Mouse (Mus musculus) testis, adult 2 months (tissue): ENCODE data around the gene Gm20683. TPM values are rescaled to one million over a fixed set of nuclear protein-coding genes. Genes with fewer than 3 reads are reported as not detected.

Experiments used
- H3K27ac ChIP-seq: fragments of 200-500 bp; 2 replicates; pipeline ENCODE4 v1.5.1; 2012; ENCODE audit warnings: low read depth, low read length; ENCODE audit not compliant: control insufficient read depth, insufficient read depth
- H3K27me3 ChIP-seq: fragments of 200-500 bp; 2 replicates; pipeline ENCODE4 v1.6.1; 2012; ENCODE audit warnings: mild to moderate bottlenecking, low read length, moderate library complexity; ENCODE audit not compliant: control insufficient read depth, insufficient read depth
- H3K36me3 ChIP-seq: fragments of 200-500 bp; 2 replicates; pipeline ENCODE4 v1.6.1; 2012; ENCODE audit warnings: mild to moderate bottlenecking, low read length; ENCODE audit not compliant: control insufficient read depth, insufficient read depth
- H3K4me1 ChIP-seq: fragments of 200-500 bp; 2 replicates; pipeline ENCODE4 v1.6.1; 2012; ENCODE audit warnings: low read length; ENCODE audit not compliant: control insufficient read depth, insufficient read depth
- H3K4me3 ChIP-seq: fragments of 200-500 bp; 2 replicates; pipeline ENCODE4 v1.5.1; 2012; ENCODE audit warnings: low read depth, mild to moderate bottlenecking, low read length, moderate library complexity, mixed read lengths; ENCODE audit not compliant: control insufficient read depth
- CTCF ChIP-seq: fragments of 200-500 bp; IDR thresholded peaks from 2 replicates; pipeline ENCODE4 v1.5.1; 2012; ENCODE audit warnings: low read depth, mild to moderate bottlenecking, inconsistent platforms, low read length, moderate library complexity; ENCODE audit not compliant: control insufficient read depth, insufficient read depth, insufficient replicate concordance
- POLR2A ChIP-seq: fragments of 200-500 bp; IDR thresholded peaks from 2 replicates; pipeline ENCODE4 v1.6.1; 2012; ENCODE audit warnings: low read depth, mild to moderate bottlenecking, inconsistent platforms, low read length, moderate library complexity; ENCODE audit not compliant: control insufficient read depth
- polyA plus RNA-seq: library from polyadenylated mRNA; depleted of rRNA; stranded (reverse); fragments of >200 nt; gene quantifications from 2 replicates; pipeline ENCODE4 v1.2.3, GENCODE M21; 2012

The Gm20683 gene
- polyA plus RNA-seq, 1 experiment: 9.0 TPM

DNA sequence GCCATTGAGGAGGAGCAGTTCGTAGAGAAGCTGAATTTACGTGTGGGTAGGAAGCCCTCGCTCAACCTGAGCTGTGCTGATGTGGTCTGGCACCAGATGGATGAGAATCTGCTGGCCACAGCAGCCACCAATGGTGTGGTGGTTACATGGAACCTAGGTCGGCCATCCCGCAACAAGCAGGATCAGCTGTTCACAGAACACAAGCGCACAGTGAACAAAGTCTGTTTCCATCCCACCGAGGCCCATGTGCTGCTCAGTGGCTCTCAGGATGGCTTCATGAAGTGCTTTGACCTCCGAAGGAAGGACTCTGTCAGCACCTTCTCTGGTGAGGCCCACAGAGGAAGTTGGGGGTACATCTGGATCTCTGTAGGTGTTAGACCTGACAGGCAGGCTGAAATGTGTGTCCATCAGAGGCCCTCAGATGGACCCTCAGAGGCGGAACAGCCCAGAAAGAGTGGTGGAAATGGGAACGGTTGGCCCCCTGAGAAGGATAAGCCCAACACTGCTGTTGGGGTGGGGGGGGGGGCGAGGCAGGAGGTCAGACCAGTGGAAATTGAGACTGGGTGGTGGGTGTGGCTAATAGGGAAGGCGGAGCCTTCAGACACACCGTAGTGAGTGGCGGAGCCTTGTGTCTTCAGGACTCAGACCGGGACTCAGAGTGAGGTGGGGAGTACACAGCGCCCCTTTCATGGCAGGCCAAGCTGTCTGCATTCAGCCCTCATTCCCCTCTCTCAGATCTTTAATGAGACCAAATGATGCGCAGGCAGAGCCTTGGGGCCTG, 17.0 kb downstream of the Gm20683 start:
- TF ChIP-seq CTCF: no peak
- TF ChIP-seq POLR2A: no peak
- H3K4me3 ChIP-seq: peak overlapping the region; percentile 87
- no peak overlapping the region for H3K27ac ChIP-seq
- no peaks in the 10 kb centered on the region for H3K27me3 ChIP-seq
- H3K36me3 ChIP-seq: no peaks in the 10 kb centered on the region; the same call in 1 of the 2 replicates
- H3K4me1 ChIP-seq: peaks cover 28% of the 10 kb centered on the region

DNA sequence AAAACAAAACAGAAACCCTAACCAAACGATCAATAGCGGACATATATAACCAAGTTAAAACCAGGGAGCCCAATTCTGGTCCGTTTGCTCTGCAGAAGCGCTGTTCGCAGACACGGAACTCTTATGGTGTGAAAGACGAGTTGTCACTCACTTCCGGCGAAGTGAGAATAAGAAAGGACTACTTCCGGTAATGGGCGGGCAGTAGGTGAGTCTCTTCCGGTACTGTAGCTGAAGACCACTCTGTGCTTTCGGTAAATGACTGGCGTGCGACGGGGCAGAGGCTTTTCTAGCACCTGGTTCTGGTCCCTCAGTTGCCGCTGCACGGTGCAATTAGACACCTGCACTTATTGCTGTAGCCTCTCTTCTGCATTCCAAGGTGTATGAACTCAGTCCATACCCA, 18.1 kb downstream of the Gm20683 start, which contains the start of gene Wdr24:
TSS of gene Wdr24 (plus strand) at position 176 of the 400 bp plus-strand sequence.
- Histone ChIP-seq H3K27me3 (no peaks in the 10 kb centered on the region), H3K36me3 (no peaks in the 10 kb centered on the region; the same call in 1 of the 2 replicates), H3K4me1 (peaks cover 26% of the 10 kb centered on the region), H3K4me3 (peak within 1 kb of the TSS; percentile 87), H3K27ac (peak within 1 kb of the TSS; percentile 37)
- TF ChIP-seq POLR2A (peak; percentile 59), CTCF (no peak)

DNA sequence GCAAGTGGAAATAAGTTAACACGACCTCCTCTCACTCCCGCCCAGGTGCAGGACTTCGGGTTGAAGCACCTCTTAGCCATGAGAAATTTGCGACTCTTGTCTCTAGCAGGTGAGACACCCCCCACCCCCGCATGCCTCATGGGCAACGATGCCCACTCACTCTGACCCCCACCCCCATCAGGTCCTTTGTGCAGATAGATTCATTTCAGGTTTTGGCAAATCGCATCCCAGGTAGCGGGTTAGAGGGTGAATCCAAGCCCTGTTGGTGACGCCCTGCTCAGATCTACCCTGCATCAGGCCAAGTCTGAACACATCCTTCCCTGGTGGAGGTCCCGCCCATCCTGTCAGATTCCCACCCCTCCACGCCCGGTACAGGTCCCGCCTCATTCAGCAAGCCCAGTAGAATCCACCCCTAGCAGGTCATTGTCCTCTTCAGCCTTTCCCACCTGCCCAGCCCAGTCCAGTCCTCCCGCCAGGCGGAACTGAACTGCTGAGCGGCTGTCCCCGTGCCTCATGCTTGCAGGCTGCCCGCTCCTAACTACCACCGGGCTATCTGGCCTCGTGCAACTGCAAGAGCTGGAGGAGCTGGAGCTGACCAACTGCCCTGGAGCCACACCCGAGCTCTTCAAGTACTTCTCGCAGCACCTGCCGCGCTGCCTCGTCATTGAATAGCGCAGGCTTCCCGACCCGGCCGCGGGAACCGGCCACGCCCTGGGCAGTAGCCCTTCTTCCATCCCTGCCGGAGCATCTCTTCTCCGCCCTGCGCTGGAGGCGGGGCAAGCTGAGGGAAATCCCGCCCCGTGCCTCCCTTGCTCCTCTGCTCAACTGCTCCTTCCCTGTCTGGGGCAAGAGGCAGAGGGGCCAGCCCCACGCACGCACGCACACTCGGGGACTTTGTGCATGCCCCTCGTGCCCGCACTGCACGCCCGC, 22.4 kb downstream of the Gm20683 start:
- no peak for TF ChIP-seq POLR2A
- Histone ChIP-seq H3K27ac (no peak overlapping the region), H3K4me3 (peak overlapping the region; percentile 36), H3K27me3 (no peaks in the 10 kb centered on the region), H3K36me3 (no peaks in the 10 kb centered on the region), H3K4me1 (peaks cover 20% of the 10 kb centered on the region)

DNA sequence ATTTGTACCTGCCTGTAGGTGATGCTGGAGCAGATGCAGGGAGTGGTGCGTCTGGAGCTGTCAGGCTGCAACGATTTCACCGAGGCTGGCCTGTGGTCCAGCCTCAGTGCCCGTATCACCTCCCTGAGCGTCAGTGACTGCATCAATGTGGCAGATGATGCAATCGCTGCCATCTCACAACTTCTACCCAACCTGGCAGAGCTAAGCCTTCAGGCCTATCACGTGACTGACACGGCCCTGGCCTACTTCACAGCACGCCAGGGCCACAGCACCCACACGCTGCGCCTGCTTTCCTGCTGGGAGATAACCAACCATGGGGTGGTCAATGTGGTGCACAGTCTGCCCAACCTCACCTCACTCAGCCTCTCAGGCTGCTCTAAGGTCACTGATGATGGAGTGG, 23.9 kb downstream of the Gm20683 start:
- H3K27ac ChIP-seq: no peak overlapping the region
- no peak overlapping the region for H3K4me3 ChIP-seq
- H3K36me3 ChIP-seq: no peaks in the 10 kb centered on the region
- H3K4me1 ChIP-seq: peaks cover 15% of the 10 kb centered on the region
- TF ChIP-seq CTCF (no peak), POLR2A (no peak)
- no peaks in the 10 kb centered on the region for H3K27me3 ChIP-seq

DNA sequence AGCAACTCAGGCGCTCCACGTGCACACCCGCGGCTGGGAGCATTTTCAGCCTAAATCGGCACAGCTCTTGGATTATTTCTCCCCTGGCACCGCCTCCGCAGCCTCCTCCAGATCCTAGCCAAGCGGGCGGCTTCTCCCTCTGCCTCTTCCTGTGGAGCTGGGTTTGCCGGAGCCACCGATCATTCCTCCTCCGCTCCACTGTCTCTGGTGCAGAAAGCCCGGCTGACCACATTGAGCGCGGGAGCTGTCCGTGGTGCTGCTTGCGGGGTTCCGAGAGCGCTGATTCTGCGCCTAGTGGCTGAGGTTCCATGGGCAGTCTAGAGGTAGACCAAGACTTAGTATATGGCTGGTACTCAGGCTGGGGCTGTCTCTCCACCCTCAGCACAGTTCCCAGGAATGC, 28.1 kb downstream of the Gm20683 start:
- TF ChIP-seq CTCF (peak; percentile 56; the same call in 1 of the 2 replicates), POLR2A (no peak)
- Histone ChIP-seq H3K4me1 (peaks cover 16% of the 10 kb centered on the region), H3K27ac (no peak overlapping the region), H3K27me3 (no peaks in the 10 kb centered on the region), H3K4me3 (no peak overlapping the region), H3K36me3 (no peaks in the 10 kb centered on the region)

DNA sequence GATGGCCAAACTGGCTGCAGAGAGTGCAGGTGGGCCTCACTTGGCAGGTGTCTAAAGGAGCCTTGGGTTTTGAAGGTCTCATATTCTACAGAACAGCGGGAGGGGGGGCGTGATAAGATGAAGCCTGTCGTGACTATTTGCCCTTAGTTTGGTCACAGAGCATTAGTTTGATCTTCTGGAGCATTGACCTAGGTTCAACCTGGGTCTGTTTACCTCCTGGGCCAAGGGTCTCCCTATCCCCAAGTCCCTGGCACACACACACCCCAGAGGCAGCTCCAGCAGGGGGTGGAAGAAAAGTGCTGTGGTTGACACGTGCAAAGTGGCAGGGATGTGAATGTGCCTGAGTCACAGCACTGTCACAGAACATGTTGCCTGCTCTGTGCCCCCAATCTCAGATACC, 30.7 kb downstream of the Gm20683 start:
- TF ChIP-seq POLR2A: no peak
- Histone ChIP-seq H3K27me3 (no peaks in the 10 kb centered on the region), H3K4me3 (no peak overlapping the region), H3K36me3 (no peaks in the 10 kb centered on the region), H3K27ac (no peak overlapping the region), H3K4me1 (peaks cover 13% of the 10 kb centered on the region)

DNA sequence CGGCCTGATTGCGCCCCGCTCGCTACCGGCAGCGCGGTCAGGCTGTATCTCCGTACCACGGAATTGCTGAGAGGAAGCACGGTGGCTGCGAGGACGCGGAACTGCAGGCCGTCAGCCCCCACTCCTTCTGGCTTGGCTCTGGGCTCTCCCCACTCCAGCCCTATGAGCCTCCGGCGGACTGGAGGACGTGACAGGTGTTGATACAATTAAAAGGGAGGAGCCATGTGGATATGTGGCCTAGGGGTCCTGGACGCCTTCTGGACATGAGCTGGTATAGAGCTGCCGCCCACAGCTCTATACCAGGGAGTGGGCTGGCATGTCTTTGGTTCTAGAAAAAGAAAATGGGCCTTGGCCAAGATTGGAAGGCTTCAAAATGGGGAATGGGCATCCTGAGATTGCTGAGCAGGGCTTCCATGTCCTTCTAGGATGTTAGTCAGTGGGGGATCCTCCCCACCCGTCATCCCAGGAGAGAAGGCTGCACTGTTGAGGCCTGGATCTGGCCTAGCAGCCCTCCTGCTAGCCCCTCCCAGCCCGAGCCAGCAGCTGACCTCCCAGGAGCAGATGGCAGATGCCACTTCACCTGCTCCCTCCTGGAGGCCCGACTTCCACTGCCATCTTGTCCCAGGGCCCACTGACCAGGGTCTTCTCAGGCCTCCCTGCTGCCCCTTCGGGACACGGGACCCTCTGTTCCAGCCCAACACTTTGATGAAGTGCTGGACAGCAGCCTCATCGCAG, 31.8 kb downstream of the Gm20683 start:
- Histone ChIP-seq H3K27ac (no peak overlapping the region), H3K27me3 (no peaks in the 10 kb centered on the region), H3K36me3 (no peaks in the 10 kb centered on the region), H3K4me1 (peaks cover 13% of the 10 kb centered on the region), H3K4me3 (peak overlapping the region; percentile 52)
- TF ChIP-seq POLR2A: no peak
- no peak for TF ChIP-seq CTCF
